Mouse (Mus musculus) liver, embryonic 16.5 days (tissue): ENCODE measurements around the gene Psme1. TPM values are rescaled to one million over a fixed set of nuclear protein-coding genes. Genes with fewer than 3 reads are reported as not detected.
A peak's percentile ranks its signal among the peaks of the same experiment; 100 is the strongest.

Experiments
- ATAC-seq: fragments of 200-750 bp; cut with Nextera tagmentation; 2 replicates; pipeline ENCODE4 v1.8.0; 2017; ENCODE audit warnings: low read depth, mild to moderate bottlenecking, moderate number of reproducible peaks, moderate library complexity
- H3K27ac ChIP-seq: fragments of 300-500 bp; sonication (generic); 2 replicates; pipeline ENCODE4 v1.5.1; 2014; ENCODE audit warnings: mild to moderate bottlenecking, low read length
- H3K27me3 ChIP-seq: fragments of 300-500 bp; sonication (generic); 2 replicates; pipeline ENCODE4 v1.6.1; 2014; ENCODE audit warnings: low read depth, low read length, mixed read lengths; ENCODE audit not compliant: control insufficient read depth, insufficient read depth
- H3K36me3 ChIP-seq: fragments of 300-500 bp; sonication (generic); 2 replicates; pipeline ENCODE4 v1.6.1; 2014; ENCODE audit warnings: mild to moderate bottlenecking; ENCODE audit not compliant: control insufficient read depth, insufficient read depth
- H3K4me1 ChIP-seq: fragments of 300-500 bp; sonication (generic); 2 replicates; pipeline ENCODE4 v1.6.1; 2014; ENCODE audit warnings: low read depth, low read length, mixed read lengths; ENCODE audit not compliant: control insufficient read depth
- H3K4me2 ChIP-seq: fragments of 300-500 bp; sonication (generic); 2 replicates; pipeline ENCODE4 v1.6.1; 2014; ENCODE audit warnings: low read depth, low read length, mixed read lengths
- H3K4me3 ChIP-seq: fragments of 300-500 bp; sonication (generic); 2 replicates; pipeline ENCODE4 v1.5.1; 2014; ENCODE audit warnings: low read depth, mild to moderate bottlenecking, low read length
- H3K9ac ChIP-seq: fragments of 300-500 bp; sonication (generic); 2 replicates; pipeline ENCODE4 v1.6.1; 2014; ENCODE audit warnings: low read depth, low read length
- H3K9me3 ChIP-seq: fragments of 300-500 bp; sonication (generic); replicated peaks from 2 replicates; pipeline ENCODE4 v1.6.1; 2016; ENCODE audit warnings: low read length; ENCODE audit not compliant: control insufficient read depth
- WGBS: fragments of 180-500 bp; shearing (Covaris S2); extraction: QIAGEN DNeasy Blood & Tissue Kit; methylation state at CpG from one replicate; pipeline ENCODE4 v1.1.7; 2014; ENCODE audit not compliant: insufficient replicate concordance; 5-methylcytosine and 5-hydroxymethylcytosine counted together
- polyA plus RNA-seq: library from polyadenylated mRNA; unstranded; fragments of >200 nt; fragmentation: Nextera tagmentation; extraction: Ambion mirVana; gene quantifications from 2 replicates; pipeline ENCODE4 v1.2.1, GENCODE M21; 2015

The Psme1 gene
- polyA plus RNA-seq, 1 experiment from 2014 or later = 114 TPM

DNA sequence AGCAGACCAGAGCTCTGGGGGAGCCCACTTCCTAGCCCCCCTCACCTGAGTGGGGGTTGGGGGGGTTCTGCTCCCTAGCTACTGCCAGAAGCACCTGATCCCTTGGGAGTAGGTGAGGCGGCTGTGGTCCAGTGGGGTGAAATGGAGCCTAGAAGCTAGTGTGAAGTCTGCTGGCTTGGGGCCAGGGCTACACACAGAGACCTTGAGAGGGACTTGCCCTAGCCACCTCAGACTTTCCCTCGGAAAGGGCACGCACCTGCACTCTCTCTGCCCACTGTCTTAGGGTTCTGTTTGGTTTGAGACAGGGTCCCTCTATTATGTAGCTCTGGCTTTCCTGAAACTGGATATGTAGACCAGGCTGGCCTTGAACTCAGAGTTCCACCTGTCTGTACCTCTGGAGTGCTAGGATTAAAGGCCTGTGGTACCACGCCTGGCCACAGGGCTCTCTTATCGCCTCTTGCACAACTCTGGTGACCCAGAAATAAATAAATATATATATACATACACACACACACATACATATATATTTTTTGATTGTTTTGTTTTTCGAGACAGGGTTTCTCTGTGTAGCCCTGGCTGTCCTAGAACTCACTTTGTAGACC lies 846 bp downstream of the Psme1 start:
- H3K36me3 ChIP-seq = 0 out of 2 replicates have a peak, but pooled peaks cover 3% of the 10 kb centered on the region
- peak; percentile 54 for ATAC-seq
- peaks cover 30% of the 10 kb centered on the region for H3K4me1 ChIP-seq
- peak overlapping the region; percentile 83 for H3K27ac ChIP-seq
- H3K4me2 ChIP-seq = peak overlapping the region; percentile 80
- peak overlapping the region; percentile 80 for H3K9ac ChIP-seq
- WGBS = 10% methylated on average over 6 of the region's 6 CpGs
- no peaks in the 10 kb centered on the region for H3K9me3 ChIP-seq
- H3K4me3 ChIP-seq = peak overlapping the region; percentile 70
- no peaks in the 10 kb centered on the region for H3K27me3 ChIP-seq

- ATAC-seq = no peak
- H3K27ac ChIP-seq = peak overlapping the region; percentile 26; the same call in 1 of the 2 replicates
- no peak overlapping the region; the same call in 1 of the 2 replicates for H3K9ac ChIP-seq
- peak overlapping the region; percentile 80; the same call in 1 of the 2 replicates for H3K4me2 ChIP-seq
- H3K36me3 ChIP-seq = 0 out of 2 replicates have a peak, but pooled peaks cover 3% of the 10 kb centered on the region
- WGBS = 83% methylated on average over 23 of the region's 23 CpGs
- H3K4me1 ChIP-seq = peaks cover 41% of the 10 kb centered on the region
- no peaks in the 10 kb centered on the region for H3K27me3 ChIP-seq
- H3K9me3 ChIP-seq = no peaks in the 10 kb centered on the region
- H3K4me3 ChIP-seq = no peak overlapping the region
Measured at GRCm38 (mm10) chr14:55579511-55580496, 1.9 kb downstream of the Psme1 start.

GRCm38 (mm10) chr14:55580731-55581130 lies 2.8 kb downstream of the Psme1 start:
- no peak overlapping the region for H3K4me3 ChIP-seq
- no peak overlapping the region for H3K9ac ChIP-seq
- H3K27ac ChIP-seq = no peak overlapping the region
- H3K4me2 ChIP-seq = no peak overlapping the region
- no peaks in the 10 kb centered on the region for H3K9me3 ChIP-seq
- 88% methylated on average over 16 of the region's 16 CpGs for WGBS
- no peak for ATAC-seq
- 0 out of 2 replicates have a peak, but pooled peaks cover 3% of the 10 kb centered on the region for H3K36me3 ChIP-seq
- H3K4me1 ChIP-seq = peaks cover 46% of the 10 kb centered on the region
- H3K27me3 ChIP-seq = no peaks in the 10 kb centered on the region

GRCm38 (mm10) chr14:55581981-55582681 lies 4.2 kb downstream of the Psme1 start:
- WGBS = 76% methylated on average over 9 of the region's 9 CpGs
- no peak for ATAC-seq
- 0 out of 2 replicates have a peak, but pooled peaks cover 3% of the 10 kb centered on the region for H3K36me3 ChIP-seq
- H3K9ac ChIP-seq = no peak overlapping the region
- no peak overlapping the region for H3K4me2 ChIP-seq
- no peaks in the 10 kb centered on the region for H3K9me3 ChIP-seq
- H3K4me1 ChIP-seq = peaks cover 57% of the 10 kb centered on the region
- H3K27me3 ChIP-seq = no peaks in the 10 kb centered on the region
- H3K4me3 ChIP-seq = no peak overlapping the region
- no peak overlapping the region for H3K27ac ChIP-seq

DNA sequence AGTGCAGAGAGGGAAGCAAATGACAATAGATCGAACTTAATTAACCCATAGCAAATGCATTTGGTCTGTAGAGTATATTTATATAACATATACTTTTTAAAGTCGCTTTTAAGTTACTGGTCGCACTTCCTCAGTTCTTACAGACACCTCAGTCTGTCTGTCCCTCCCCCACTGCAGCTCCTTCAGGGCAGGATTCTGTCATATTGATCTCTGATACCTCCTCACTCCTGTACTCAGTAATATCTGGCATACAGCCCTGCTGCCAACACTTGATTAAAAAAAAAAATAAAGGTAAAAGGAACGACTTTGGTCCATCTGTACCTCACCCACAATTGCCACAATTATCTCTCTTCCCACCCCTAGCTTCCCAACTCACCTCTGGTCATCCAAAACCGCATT lies 6.4 kb downstream of the Psme1 start:
- Histone ChIP-seq H3K36me3 (peaks cover 3% of the 10 kb centered on the region; the same call in 1 of the 2 replicates), H3K9ac (peak overlapping the region; percentile 82), H3K4me3 (peak overlapping the region; percentile 82), H3K27ac (peak overlapping the region; percentile 98), H3K9me3 (no peaks in the 10 kb centered on the region), H3K4me2 (peak overlapping the region; percentile 94), H3K27me3 (no peaks in the 10 kb centered on the region), H3K4me1 (peaks cover 42% of the 10 kb centered on the region)
- ATAC-seq = no peak
- 20% methylated on average over 5 of the region's 5 CpGs for WGBS

DNA sequence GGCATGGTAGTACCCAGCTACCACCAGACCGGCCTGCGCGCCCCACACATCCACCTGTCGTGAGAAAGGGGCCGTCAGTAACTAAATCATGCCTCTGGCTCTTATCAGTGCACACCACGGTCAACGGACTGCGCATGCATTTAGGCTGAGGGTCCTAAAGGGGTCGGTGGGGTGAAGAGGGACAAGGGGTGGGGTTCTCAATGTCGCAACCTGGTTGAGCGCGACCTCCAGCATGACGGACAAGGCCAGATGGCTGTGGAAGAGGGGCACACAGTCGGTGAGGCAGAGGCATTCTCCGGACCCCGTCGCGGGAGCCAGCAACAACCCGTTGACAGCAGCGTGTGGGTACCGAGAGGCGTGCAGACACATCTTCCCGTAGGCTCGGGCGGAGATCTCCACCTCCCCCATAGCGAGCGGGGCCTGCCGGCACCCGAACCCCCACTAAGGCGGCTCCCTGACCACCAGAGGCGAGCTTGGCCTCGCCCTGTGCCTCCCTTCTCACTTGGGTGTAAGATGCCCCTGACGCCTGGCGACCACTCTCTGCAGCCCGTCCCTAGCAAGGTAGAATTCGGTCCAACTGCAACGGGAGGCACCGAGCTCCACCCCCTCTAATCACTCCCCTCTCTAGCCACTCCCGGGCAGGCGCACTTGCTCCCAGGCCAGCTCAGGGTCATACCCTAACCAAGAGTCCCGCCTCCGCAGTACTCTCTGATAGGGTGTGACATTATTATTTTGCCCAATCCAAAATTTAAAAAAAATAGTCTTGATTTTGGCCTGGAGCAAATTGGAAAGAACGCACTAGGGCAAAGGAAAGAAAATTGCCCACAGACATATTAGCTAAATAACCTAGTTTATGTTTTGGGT lies 7.0 kb downstream of the Psme1 start, which contains the start of gene Emc9:
Gene Emc9, minus strand, starts transcription at position 601 of the 864 bp plus-strand sequence.
- 2% methylated on average over 43 of the region's 43 CpGs for WGBS

DNA sequence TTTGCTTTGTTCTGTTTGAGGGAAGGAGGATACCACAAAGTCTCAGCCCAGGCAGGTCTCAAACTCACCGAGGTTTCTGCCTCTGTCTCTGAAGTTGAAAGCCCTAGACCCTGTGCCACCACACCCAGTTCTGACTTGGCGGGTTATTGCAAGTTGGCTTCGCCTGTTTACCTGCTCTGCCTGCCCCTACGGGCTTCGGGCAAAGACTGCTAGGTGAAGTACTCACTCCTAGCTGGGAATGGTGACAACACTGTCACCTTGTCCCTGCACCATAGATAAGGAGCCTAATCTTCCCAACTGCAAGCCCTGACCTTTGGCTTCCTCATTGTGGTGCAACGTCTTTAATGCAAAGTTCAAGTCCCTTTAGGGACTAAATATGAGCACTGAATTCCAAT lies 7.6 kb downstream of the Psme1 start:
- Histone ChIP-seq H3K4me3 (peak overlapping the region; percentile 82), H3K27ac (peak overlapping the region; percentile 98), H3K4me2 (peak overlapping the region; percentile 94), H3K27me3 (no peaks in the 10 kb centered on the region), H3K4me1 (peaks cover 49% of the 10 kb centered on the region), H3K9me3 (no peaks in the 10 kb centered on the region), H3K9ac (peak overlapping the region; percentile 82), H3K36me3 (peaks cover 2% of the 10 kb centered on the region; the same call in 1 of the 2 replicates)
- peak; percentile 65 for ATAC-seq
- 6% methylated on average over 6 of the region's 6 CpGs for WGBS

More for the DNA sequence above, 7.0 kb downstream of the Psme1 start, which contains the start of gene Emc9:
- Histone ChIP-seq H3K9ac (peak within 1 kb of the TSS; percentile 82), H3K27me3 (no peaks in the 10 kb centered on the region), H3K4me3 (peak within 1 kb of the TSS; percentile 82), H3K27ac (peak within 1 kb of the TSS; percentile 98), H3K4me2 (peak within 1 kb of the TSS; percentile 94), H3K36me3 (peaks cover 3% of the 10 kb centered on the region; the same call in 1 of the 2 replicates), H3K9me3 (no peaks in the 10 kb centered on the region), H3K4me1 (peaks cover 43% of the 10 kb centered on the region)
- peak; percentile 96 for ATAC-seq

DNA sequence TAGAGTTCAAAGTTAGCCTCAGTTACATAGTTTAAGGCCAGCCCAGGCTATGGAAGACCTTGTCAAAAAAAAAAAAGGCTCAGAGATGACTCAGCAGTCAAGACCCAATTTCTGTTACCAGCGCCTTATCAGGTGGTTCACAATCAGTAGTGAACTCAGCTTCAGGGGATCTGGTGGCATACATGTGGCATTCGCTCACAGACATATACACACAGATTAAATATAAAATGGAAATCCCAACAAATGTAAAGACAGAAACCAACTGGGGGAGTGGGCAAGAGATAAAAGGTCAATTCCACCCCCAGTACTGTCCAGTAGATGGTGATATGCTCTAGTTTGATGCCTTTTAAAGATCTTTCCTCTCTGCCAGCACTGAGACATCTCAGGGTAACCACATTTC lies 8.2 kb downstream of the Psme1 start:
- Histone ChIP-seq H3K27ac (peak overlapping the region; percentile 98), H3K4me1 (peaks cover 49% of the 10 kb centered on the region), H3K9ac (peak overlapping the region; percentile 82; the same call in 1 of the 2 replicates), H3K27me3 (no peaks in the 10 kb centered on the region), H3K9me3 (no peaks in the 10 kb centered on the region), H3K4me2 (peak overlapping the region; percentile 94), H3K4me3 (no peak overlapping the region), H3K36me3 (no peaks in the 10 kb centered on the region; the same call in 1 of the 2 replicates)
- 41% methylated on average over 2 of the region's 2 CpGs for WGBS
- ATAC-seq = peak; percentile 37
